Mouse (Mus musculus): Measurements from ENCODE around the gene AL731706.2. TPM values are rescaled to one million over a fixed set of nuclear protein-coding genes. Genes with fewer than 3 reads are reported as not detected.

AL731706.2 gene
- total RNA-seq, 2 experiments from 2014 or later = 5.0 to 11.8 TPM

Other genes with a start within 250 kb of the AL731706.2 start
- 1,000 to 10,000 TPM; 1,087 to 1,219 TPM for gene Snap25, start 172.2 kb downstream of the AL731706.2 start, total RNA-seq (2021)
- 1 to 10 TPM; 6.1 to 7.9 TPM for gene Slx4ip, start 5.5 kb upstream of the AL731706.2 start, total RNA-seq (2021)
- 10 to 100 TPM; 14.7 to 20.4 TPM for gene AL731706.1, start 5.7 kb upstream of the AL731706.2 start, total RNA-seq (2021)
- gene Mkks, start 5.7 kb upstream of the AL731706.2 start, total RNA-seq (2021) = 10 to 100 TPM; 16.7 to 18.9 TPM
- 1 to 10 TPM; 9.4 to 9.7 TPM for gene Jag1, start 231.0 kb upstream of the AL731706.2 start, total RNA-seq (2021)

Measured in layer of hippocampus, postnatal 10 days (tissue).